Mouse (Mus musculus): ENCODE data around the gene Ap1s3. TPM values are rescaled to one million over a fixed set of nuclear protein-coding genes. Genes with fewer than 3 reads are reported as not detected.

The Ap1s3 gene
- polyA plus RNA-seq, 1 experiment, result 2.1 TPM

- TF ChIP-seq GATA1 (IDR thresholded peaks at IDR 0.05; ENCODE audit: low read length), result no peak
Measured at GRCm38 (mm10) chr1:79684027-79684426, 12.3 kb upstream of the Ap1s3 start.

- TF ChIP-seq GATA1 (IDR thresholded peaks at IDR 0.05; ENCODE audit: low read length), result no peak
Measured at GRCm38 (mm10) chr1:79682936-79683335, 11.2 kb upstream of the Ap1s3 start.

GRCm38 (mm10) chr1:79680777-79681176 lies 9.0 kb upstream of the Ap1s3 start:
- no peak for TF ChIP-seq GATA1 (IDR thresholded peaks at IDR 0.05; ENCODE audit: low read length)

GRCm38 (mm10) chr1:79678117-79678684 lies 6.4 kb upstream of the Ap1s3 start:
- TF ChIP-seq GATA1 (IDR thresholded peaks at IDR 0.05; ENCODE audit: low read length), result no peak

GRCm38 (mm10) chr1:79675716-79676115 lies 3.9 kb upstream of the Ap1s3 start:
- TF ChIP-seq GATA1 (IDR thresholded peaks at IDR 0.05; ENCODE audit: low read length), result no peak

GRCm38 (mm10) chr1:79671196-79671542 lies 603 bp downstream of the Ap1s3 start:
- TF ChIP-seq GATA1 (IDR thresholded peaks at IDR 0.05; ENCODE audit: low read length), result no peak

GRCm38 (mm10) chr1:79669419-79669974 lies 2.3 kb downstream of the Ap1s3 start:
- no peak for TF ChIP-seq GATA1 (IDR thresholded peaks at IDR 0.05; ENCODE audit: low read length)

- no peak for TF ChIP-seq GATA1 (IDR thresholded peaks at IDR 0.05; ENCODE audit: low read length)
Measured at GRCm38 (mm10) chr1:79664911-79665310, 6.9 kb downstream of the Ap1s3 start.

GRCm38 (mm10) chr1:79659598-79659997 lies 12.2 kb downstream of the Ap1s3 start:
- no peak for TF ChIP-seq GATA1 (IDR thresholded peaks at IDR 0.05; ENCODE audit: low read length)

- TF ChIP-seq GATA1 (IDR thresholded peaks at IDR 0.05; ENCODE audit: low read length), result no peak
Measured at GRCm38 (mm10) chr1:79657411-79657810, 14.4 kb downstream of the Ap1s3 start.

- TF ChIP-seq GATA1 (IDR thresholded peaks at IDR 0.05; ENCODE audit: low read length), result no peak
Measured at GRCm38 (mm10) chr1:79655819-79656555, 15.8 kb downstream of the Ap1s3 start.

GRCm38 (mm10) chr1:79654948-79655347 lies 16.8 kb downstream of the Ap1s3 start:
- TF ChIP-seq GATA1 (IDR thresholded peaks at IDR 0.05; ENCODE audit: low read length), result no peak

GRCm38 (mm10) chr1:79643411-79644110 lies 28.2 kb downstream of the Ap1s3 start:
- TF ChIP-seq GATA1 (IDR thresholded peaks at IDR 0.05; ENCODE audit: low read length), result no peak

GRCm38 (mm10) chr1:79642680-79643079 lies 29.1 kb downstream of the Ap1s3 start:
- TF ChIP-seq GATA1 (IDR thresholded peaks at IDR 0.05; ENCODE audit: low read length), result no peak

GRCm38 (mm10) chr1:79641355-79641754 lies 30.4 kb downstream of the Ap1s3 start:
- TF ChIP-seq GATA1 (IDR thresholded peaks at IDR 0.05; ENCODE audit: low read length), result peak; percentile 95

- TF ChIP-seq GATA1 (IDR thresholded peaks at IDR 0.05; ENCODE audit: low read length), result no peak
Measured at GRCm38 (mm10) chr1:79640151-79640550, 31.6 kb downstream of the Ap1s3 start.
